Mouse (Mus musculus) spleen, adult 2 months (tissue): ENCODE measurements at regions not wholly inside any gene's neighbourhood (a gene's known extent, or its start where the extent isn't known, plus 50 kb on each side); places are given as distances from the start of the nearest gene placed in this dataset.

Experiments
- DNase-seq, 2 experiments: peaks; one replicate each; pipeline versions ENCODE4 v3.0.0 to v3.0.0-alpha.2; 2012 to 2021; ENCODE audit warnings: low spot score in 2 of 2, low read depth in 1 of 2
- H3K27ac ChIP-seq: fragments of 200-500 bp; 2 replicates; pipeline ENCODE4 v1.5.1; 2012; ENCODE audit warnings: low read length, inconsistent platforms; ENCODE audit not compliant: insufficient read depth
- H3K27me3 ChIP-seq: fragments of 200-500 bp; 2 replicates; pipeline ENCODE4 v1.6.1; 2012; ENCODE audit warnings: mild to moderate bottlenecking, moderate library complexity, low read length, inconsistent platforms; ENCODE audit not compliant: control insufficient read depth, insufficient read depth
- H3K36me3 ChIP-seq: fragments of 200-500 bp; 2 replicates; pipeline ENCODE4 v1.6.1; 2012; ENCODE audit warnings: mild to moderate bottlenecking, low read length, inconsistent platforms; ENCODE audit not compliant: control insufficient read depth, insufficient read depth
- H3K4me1 ChIP-seq: fragments of 200-500 bp; 2 replicates; pipeline ENCODE4 v1.6.1; 2011; ENCODE audit warnings: inconsistent platforms; ENCODE audit not compliant: control insufficient read depth, insufficient read depth, insufficient read length
- H3K4me3 ChIP-seq: fragments of 200-500 bp; 2 replicates; pipeline ENCODE4 v1.5.1; 2011; ENCODE audit warnings: mild to moderate bottlenecking, inconsistent platforms; ENCODE audit not compliant: insufficient read depth, insufficient read length; ENCODE audit errors: extremely low read depth
- CTCF ChIP-seq: fragments of 200-500 bp; IDR thresholded peaks from 2 replicates; pipeline ENCODE4 v1.5.1; 2011; ENCODE audit warnings: mild to moderate bottlenecking, inconsistent platforms; ENCODE audit not compliant: insufficient read depth, insufficient read length, insufficient replicate concordance; ENCODE audit errors: extremely low read depth
- POLR2A ChIP-seq: fragments of 200-500 bp; IDR thresholded peaks from 2 replicates; pipeline ENCODE4 v1.6.1; 2011; ENCODE audit warnings: low read depth, low read length, inconsistent platforms
- WGBS: fragments of 180-500 bp; shearing (Covaris S2); methylation state at CpG from one replicate; pipeline ENCODE4 v1.1.7; 2018; 5-methylcytosine and 5-hydroxymethylcytosine counted together

- no peaks in the 10 kb centered on the region for H3K36me3 ChIP-seq
- WGBS, result 71% methylated on average over 4 of the region's 4 CpGs
- no peak for DNase-seq
- H3K4me3 ChIP-seq, result no peak overlapping the region
- peaks cover 20% of the 10 kb centered on the region for H3K4me1 ChIP-seq
- H3K27ac ChIP-seq, result peak overlapping the region; percentile 10; the same call in 1 of the 2 replicates
- no peaks in the 10 kb centered on the region for H3K27me3 ChIP-seq
- TF ChIP-seq POLR2A, result no peak
- no peak for TF ChIP-seq CTCF
Measured at GRCm38 (mm10) chr2:6263565-6263964, 50.7 kb upstream of the Echdc3 start.

GRCm38 (mm10) chr2:6264085-6264783, 51.4 kb upstream of the Echdc3 start:
- peaks cover 17% of the 10 kb centered on the region for H3K4me1 ChIP-seq
- TF ChIP-seq CTCF (no peak), POLR2A (no peak)
- no peaks in the 10 kb centered on the region for H3K27me3 ChIP-seq
- WGBS, result 47% methylated on average over 8 of the region's 8 CpGs
- no peak overlapping the region; the same call in 1 of the 2 replicates for H3K27ac ChIP-seq
- no peak overlapping the region for H3K4me3 ChIP-seq
- no peaks in the 10 kb centered on the region for H3K36me3 ChIP-seq
- peak in 1 of 2 experiments; percentile 27 for DNase-seq

- TF ChIP-seq CTCF (no peak), POLR2A (no peak)
- 49% methylated on average over 3 of the region's 3 CpGs for WGBS
Measured at GRCm38 (mm10) chr2:6265117-6265516, 52.3 kb upstream of the Echdc3 start.

GRCm38 (mm10) chr2:6267066-6267465, 54.2 kb upstream of the Echdc3 start:
- no peak for TF ChIP-seq CTCF
- TF ChIP-seq POLR2A, result no peak
- WGBS, result 43% methylated on average over 6 of the region's 6 CpGs
- H3K27me3 ChIP-seq, result no peaks in the 10 kb centered on the region
- H3K4me1 ChIP-seq, result peaks cover 14% of the 10 kb centered on the region
- H3K36me3 ChIP-seq, result no peaks in the 10 kb centered on the region
- DNase-seq, result no peak
- no peak overlapping the region for H3K27ac ChIP-seq
- H3K4me3 ChIP-seq, result no peak overlapping the region

More at GRCm38 (mm10) chr2:6265117-6265516, 52.3 kb upstream of the Echdc3 start:
- no peak for DNase-seq
- Histone ChIP-seq H3K27ac (no peak overlapping the region), H3K27me3 (no peaks in the 10 kb centered on the region), H3K4me1 (peaks cover 14% of the 10 kb centered on the region), H3K36me3 (no peaks in the 10 kb centered on the region), H3K4me3 (no peak overlapping the region)

DNA sequence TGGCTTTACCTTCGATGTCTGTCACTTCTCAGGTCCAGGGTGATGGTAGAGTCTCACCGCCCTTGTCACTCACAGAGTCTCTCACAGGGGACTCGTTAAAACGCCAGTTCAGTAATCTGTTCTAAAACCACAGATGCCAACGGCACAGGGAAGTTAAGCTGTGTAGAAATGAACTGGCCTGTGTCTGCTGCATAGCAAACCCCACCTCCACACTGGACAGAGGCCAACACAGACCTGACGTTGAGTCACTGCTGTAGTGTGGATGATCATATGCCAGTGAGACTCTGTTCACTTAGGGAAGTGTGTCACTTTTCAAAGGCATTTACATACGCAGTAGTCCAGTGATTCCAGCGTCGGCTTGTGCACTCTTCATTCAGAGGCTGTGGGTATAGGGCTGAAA, 54.7 kb upstream of the Echdc3 start:
- H3K36me3 ChIP-seq, result no peaks in the 10 kb centered on the region
- no peak overlapping the region for H3K4me3 ChIP-seq
- WGBS, result 12% methylated on average over 9 of the region's 9 CpGs
- TF ChIP-seq POLR2A (no peak), CTCF (no peak)
- no peaks in the 10 kb centered on the region for H3K27me3 ChIP-seq
- no peak overlapping the region for H3K27ac ChIP-seq
- H3K4me1 ChIP-seq, result peaks cover 14% of the 10 kb centered on the region
- DNase-seq, result peak in 1 of 2 experiments; percentile 25

DNA sequence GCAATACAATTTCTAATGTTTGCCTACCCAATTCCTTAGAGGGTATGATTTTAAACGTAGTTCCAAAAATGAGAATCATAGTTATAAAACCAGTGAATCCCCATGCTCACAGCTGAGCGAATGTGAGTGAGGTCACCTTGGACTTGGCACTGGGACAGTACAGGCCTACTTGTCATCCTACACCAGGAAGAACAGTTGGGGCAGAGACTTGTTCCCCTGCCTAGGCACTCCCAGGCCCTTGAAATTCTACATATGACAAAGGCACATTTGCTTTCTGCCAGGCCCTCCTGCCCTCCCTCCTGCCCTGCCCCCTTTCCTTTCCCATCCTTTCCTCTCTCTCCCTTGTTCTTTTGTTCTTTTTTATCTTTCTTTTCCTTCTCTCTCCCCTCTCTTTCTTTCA, 50.0 kb upstream of the Usp6nl start:
- 89% methylated on average over 2 of the region's 2 CpGs for WGBS
- H3K27ac ChIP-seq, result no peak overlapping the region
- no peak overlapping the region for H3K4me3 ChIP-seq
- peaks cover 14% of the 10 kb centered on the region; the same call in 1 of the 2 replicates for H3K4me1 ChIP-seq
- H3K27me3 ChIP-seq, result no peaks in the 10 kb centered on the region
- TF ChIP-seq CTCF (no peak), POLR2A (no peak)
- no peak for DNase-seq
- H3K36me3 ChIP-seq, result no peaks in the 10 kb centered on the region
